Mouse (Mus musculus) hindbrain, embryonic 14.5 days (tissue): ENCODE results near the gene Eps8. TPM values are rescaled to one million over a fixed set of nuclear protein-coding genes. Genes with fewer than 3 reads are reported as not detected.
A peak's percentile ranks its signal among the peaks of the same experiment; 100 is the strongest.

ENCODE experiments used
- ATAC-seq: fragments of 200-750 bp; cut with Nextera tagmentation; 2 replicates; pipeline ENCODE4 v1.8.0; 2017; ENCODE audit warnings: moderate number of reproducible peaks, mild to moderate bottlenecking, moderate TSS enrichment, moderate library complexity; ENCODE audit not compliant: low FRiP score
- DNase-seq: peaks from one replicate; pipeline ENCODE4 v3.0.0-alpha.2; 2015; ENCODE audit warnings: low spot score
- H3K27ac ChIP-seq: fragments of 300-500 bp; sonication (generic); 2 replicates; pipeline ENCODE4 v1.5.1; 2014; ENCODE audit warnings: mild to moderate bottlenecking, moderate library complexity
- H3K27me3 ChIP-seq: fragments of 300-500 bp; sonication (generic); 2 replicates; pipeline ENCODE4 v1.6.1; 2014; ENCODE audit warnings: mild to moderate bottlenecking, low read length, mixed read lengths; ENCODE audit not compliant: control insufficient read depth, insufficient read depth
- H3K36me3 ChIP-seq: fragments of 300-500 bp; sonication (generic); replicated peaks from 2 replicates; pipeline ENCODE4 v1.6.1; 2014; ENCODE audit not compliant: control insufficient read depth, insufficient read depth
- H3K4me1 ChIP-seq: fragments of 300-500 bp; sonication (generic); replicated peaks from 2 replicates; pipeline ENCODE4 v1.6.1; 2014; ENCODE audit warnings: antibody characterized with exemption, low read length, mixed read lengths; ENCODE audit not compliant: control insufficient read depth, insufficient read depth
- H3K4me2 ChIP-seq: fragments of 300-500 bp; sonication (generic); replicated peaks from 2 replicates; pipeline ENCODE4 v1.6.1; 2014; ENCODE audit warnings: mild to moderate bottlenecking, moderate library complexity
- H3K4me3 ChIP-seq: fragments of 300-500 bp; sonication (generic); replicated peaks from 2 replicates; pipeline ENCODE4 v1.5.1; 2014; ENCODE audit warnings: mild to moderate bottlenecking, low read length
- H3K9ac ChIP-seq: fragments of 300-500 bp; sonication (generic); 2 replicates; pipeline ENCODE4 v1.6.1; 2014
- H3K9me3 ChIP-seq: fragments of 300-500 bp; sonication (generic); 2 replicates; pipeline ENCODE4 v1.6.1; 2016; ENCODE audit warnings: low read length; ENCODE audit not compliant: control insufficient read depth
- WGBS: fragments of 180-500 bp; shearing (Covaris S2); extraction: QIAGEN DNeasy Blood & Tissue Kit; methylation state at CpG from one replicate; pipeline ENCODE4 v1.1.7; 2014; 5-methylcytosine and 5-hydroxymethylcytosine counted together
- polyA plus RNA-seq: library from polyadenylated mRNA; unstranded; fragments of >200 nt; fragmentation: Nextera tagmentation; extraction: Ambion mirVana; gene quantifications from 2 replicates; pipeline ENCODE4 v1.2.1, GENCODE M21; 2014

The Eps8 gene
- polyA plus RNA-seq, 1 experiment from 2014 or later: 20.2 TPM

- ATAC-seq (peak; percentile 71), DNase-seq (no peak)
- Histone ChIP-seq H3K27ac (peak overlapping the region; percentile 0; the same call in 1 of the 2 replicates), H3K27me3 (no peaks in the 10 kb centered on the region), H3K4me2 (no peak overlapping the region), H3K9ac (no peak overlapping the region), H3K4me1 (0 out of 2 replicates have a peak, but pooled peaks cover 12% of the 10 kb centered on the region), H3K4me3 (no peak overlapping the region), H3K9me3 (no peaks in the 10 kb centered on the region), H3K36me3 (no peaks in the 10 kb centered on the region; the same call in 1 of the 2 replicates)
- WGBS: 47% methylated on average over 14 of the region's 14 CpGs
These were observed 221.0 kb downstream of the Eps8 start for GRCm38 (mm10) chr6:137433521-137434137.

Other genes starting within 250 kb of the Eps8 start
- 177 and 191 TPM in 2 replicates for gene Strap, start 80.2 kb upstream of the Eps8 start, polyA plus RNA-seq
- 12.5 and 12.9 TPM in 2 replicates for gene Dera, start 99.7 kb upstream of the Eps8 start, polyA plus RNA-seq